Mouse (Mus musculus) midbrain, embryonic 13.5 days (tissue): ENCODE measurements around the gene Shb. TPM values are rescaled to one million over a fixed set of nuclear protein-coding genes. Genes with fewer than 3 reads are reported as not detected.

Experiments
- ATAC-seq: fragments of 200-750 bp; cut with Nextera tagmentation; 2 replicates; pipeline ENCODE4 v1.8.0; 2017; ENCODE audit warnings: mild to moderate bottlenecking, moderate TSS enrichment, moderate library complexity
- H3K27ac ChIP-seq: fragments of 300-500 bp; sonication (generic); 2 replicates; pipeline ENCODE4 v1.5.1; 2015; ENCODE audit warnings: inconsistent platforms, mild to moderate bottlenecking, moderate library complexity
- H3K27me3 ChIP-seq: fragments of 300-500 bp; sonication (generic); 2 replicates; pipeline ENCODE4 v1.6.1; 2015; ENCODE audit warnings: mild to moderate bottlenecking, inconsistent platforms
- H3K36me3 ChIP-seq: fragments of 300-500 bp; sonication (generic); 2 replicates; pipeline ENCODE4 v1.6.1; 2015; ENCODE audit warnings: mild to moderate bottlenecking, inconsistent platforms
- H3K4me1 ChIP-seq: fragments of 300-500 bp; sonication (generic); replicated peaks from 2 replicates; pipeline ENCODE4 v1.6.1; 2015; ENCODE audit warnings: inconsistent platforms
- H3K4me2 ChIP-seq: fragments of 300-500 bp; sonication (generic); replicated peaks from 2 replicates; pipeline ENCODE4 v1.6.1; 2015; ENCODE audit warnings: moderate library complexity, mild to moderate bottlenecking, inconsistent platforms
- H3K4me3 ChIP-seq: fragments of 300-500 bp; sonication (generic); replicated peaks from 2 replicates; pipeline ENCODE4 v1.5.1; 2015; ENCODE audit warnings: mild to moderate bottlenecking, inconsistent platforms
- H3K9ac ChIP-seq: fragments of 300-500 bp; sonication (generic); replicated peaks from 2 replicates; pipeline ENCODE4 v1.6.1; 2015; ENCODE audit warnings: mild to moderate bottlenecking, inconsistent platforms
- H3K9me3 ChIP-seq: fragments of 300-500 bp; sonication (generic); 2 replicates; pipeline ENCODE4 v1.6.1; 2016; ENCODE audit warnings: mild to moderate bottlenecking, inconsistent platforms
- WGBS: fragments of 180-500 bp; shearing (Covaris S2); methylation state at CpG from one replicate; pipeline ENCODE4 v1.1.7; 2015; 5-methylcytosine and 5-hydroxymethylcytosine counted together
- polyA plus RNA-seq: library from polyadenylated mRNA; unstranded; fragments of >200 nt; fragmentation: Nextera tagmentation; extraction: Ambion mirVana; gene quantifications from 2 replicates; pipeline ENCODE4 v1.2.1, GENCODE M21; 2015

The Shb gene
- polyA plus RNA-seq, 1 experiment from 2014 or later = 3.6 TPM

- ATAC-seq = no peak; the same call in 1 of the 2 replicates
- H3K4me3 ChIP-seq = no peak overlapping the region
- no peaks in the 10 kb centered on the region for H3K9me3 ChIP-seq
- H3K4me1 ChIP-seq = peaks cover 50% of the 10 kb centered on the region
- H3K27ac ChIP-seq = 0 out of 2 replicates have a peak overlapping the region, but pooled peaks have one; percentile 40
- no peaks in the 10 kb centered on the region for H3K36me3 ChIP-seq
- no peaks in the 10 kb centered on the region; the same call in 1 of the 2 replicates for H3K27me3 ChIP-seq
- no peak overlapping the region for H3K4me2 ChIP-seq
- 0 out of 2 replicates have a peak overlapping the region, but pooled peaks have one; percentile 37 for H3K9ac ChIP-seq
- WGBS = 56% methylated on average over 3 of the region's 3 CpGs
Measured at GRCm38 (mm10) chr4:45437010-45437409, 95.3 kb downstream of the Shb start.

- no peaks in the 10 kb centered on the region; the same call in 1 of the 2 replicates for H3K27me3 ChIP-seq
- H3K36me3 ChIP-seq = no peaks in the 10 kb centered on the region
- H3K27ac ChIP-seq = peak overlapping the region; percentile 40
- no peak overlapping the region for H3K4me3 ChIP-seq
- no peak overlapping the region for H3K4me2 ChIP-seq
- H3K9me3 ChIP-seq = no peaks in the 10 kb centered on the region
- WGBS = 63% methylated on average over 7 of the region's 7 CpGs
- peak; percentile 46 for ATAC-seq
- H3K4me1 ChIP-seq = peaks cover 50% of the 10 kb centered on the region
- 0 out of 2 replicates have a peak overlapping the region, but pooled peaks have one; percentile 37 for H3K9ac ChIP-seq
Measured at GRCm38 (mm10) chr4:45436383-45436913, 95.8 kb downstream of the Shb start.

GRCm38 (mm10) chr4:45435899-45436298 is 96.4 kb downstream of the Shb start:
- Histone ChIP-seq H3K27ac (peak overlapping the region; percentile 40), H3K4me3 (no peak overlapping the region), H3K9me3 (no peaks in the 10 kb centered on the region), H3K36me3 (no peaks in the 10 kb centered on the region), H3K4me2 (no peak overlapping the region), H3K4me1 (peaks cover 50% of the 10 kb centered on the region), H3K27me3 (no peaks in the 10 kb centered on the region; the same call in 1 of the 2 replicates), H3K9ac (no peak overlapping the region)
- no peak for ATAC-seq
- WGBS = 37% methylated on average over 2 of the region's 2 CpGs

- Histone ChIP-seq H3K4me2 (no peak overlapping the region), H3K4me1 (peaks cover 52% of the 10 kb centered on the region), H3K9ac (no peak overlapping the region), H3K9me3 (no peaks in the 10 kb centered on the region), H3K27me3 (no peaks in the 10 kb centered on the region), H3K4me3 (no peak overlapping the region), H3K27ac (no peak overlapping the region), H3K36me3 (no peaks in the 10 kb centered on the region)
- ATAC-seq = no peak
- 79% methylated on average over 4 of the region's 4 CpGs for WGBS
Measured at GRCm38 (mm10) chr4:45434681-45435080, 97.6 kb downstream of the Shb start.

GRCm38 (mm10) chr4:45434071-45434470 is 98.2 kb downstream of the Shb start:
- H3K27ac ChIP-seq = no peak overlapping the region
- ATAC-seq = no peak
- 81% methylated on average over 12 of the region's 12 CpGs for WGBS
- no peak overlapping the region for H3K4me3 ChIP-seq
- peaks cover 59% of the 10 kb centered on the region for H3K4me1 ChIP-seq
- H3K27me3 ChIP-seq = no peaks in the 10 kb centered on the region
- H3K9me3 ChIP-seq = no peaks in the 10 kb centered on the region
- no peak overlapping the region for H3K9ac ChIP-seq
- H3K36me3 ChIP-seq = no peaks in the 10 kb centered on the region
- H3K4me2 ChIP-seq = no peak overlapping the region

GRCm38 (mm10) chr4:45431806-45432205 is 100.5 kb downstream of the Shb start:
- Histone ChIP-seq H3K9me3 (no peaks in the 10 kb centered on the region), H3K4me3 (no peak overlapping the region), H3K4me2 (no peak overlapping the region), H3K27ac (no peak overlapping the region), H3K36me3 (no peaks in the 10 kb centered on the region), H3K9ac (no peak overlapping the region), H3K4me1 (peaks cover 70% of the 10 kb centered on the region), H3K27me3 (no peaks in the 10 kb centered on the region)
- WGBS = 82% methylated on average over 3 of the region's 3 CpGs
- no peak for ATAC-seq

- peaks cover 70% of the 10 kb centered on the region for H3K4me1 ChIP-seq
- no peak overlapping the region for H3K27ac ChIP-seq
- no peak overlapping the region for H3K4me2 ChIP-seq
- no peak for ATAC-seq
- no peak overlapping the region for H3K9ac ChIP-seq
- H3K36me3 ChIP-seq = no peaks in the 10 kb centered on the region
- H3K9me3 ChIP-seq = no peaks in the 10 kb centered on the region
- 83% methylated on average over 3 of the region's 3 CpGs for WGBS
- no peaks in the 10 kb centered on the region for H3K27me3 ChIP-seq
- no peak overlapping the region for H3K4me3 ChIP-seq
Measured at GRCm38 (mm10) chr4:45431316-45431715, 101.0 kb downstream of the Shb start.

- Histone ChIP-seq H3K27me3 (0 out of 2 replicates have a peak, but pooled peaks cover 5% of the 10 kb centered on the region), H3K36me3 (no peaks in the 10 kb centered on the region), H3K4me1 (peaks cover 53% of the 10 kb centered on the region), H3K27ac (peak overlapping the region; percentile 55; the same call in 1 of the 2 replicates), H3K4me2 (no peak overlapping the region), H3K9ac (no peak overlapping the region), H3K4me3 (no peak overlapping the region), H3K9me3 (no peaks in the 10 kb centered on the region)
- no peak for ATAC-seq
- 59% methylated on average over 7 of the region's 7 CpGs for WGBS
Measured at GRCm38 (mm10) chr4:45429451-45429850, 102.8 kb downstream of the Shb start.

GRCm38 (mm10) chr4:45426724-45427457 is 105.4 kb downstream of the Shb start:
- Histone ChIP-seq H3K4me3 (no peak overlapping the region), H3K27me3 (0 out of 2 replicates have a peak, but pooled peaks cover 5% of the 10 kb centered on the region), H3K27ac (peak overlapping the region; percentile 14; the same call in 1 of the 2 replicates), H3K9ac (no peak overlapping the region), H3K9me3 (no peaks in the 10 kb centered on the region), H3K36me3 (no peaks in the 10 kb centered on the region), H3K4me2 (no peak overlapping the region), H3K4me1 (peaks cover 48% of the 10 kb centered on the region)
- ATAC-seq = peak; percentile 73
- 33% methylated on average over 13 of the region's 13 CpGs for WGBS

GRCm38 (mm10) chr4:45423406-45423805 is 108.9 kb downstream of the Shb start:
- Histone ChIP-seq H3K4me3 (no peak overlapping the region), H3K4me2 (no peak overlapping the region), H3K9ac (no peak overlapping the region), H3K9me3 (no peaks in the 10 kb centered on the region), H3K27me3 (0 out of 2 replicates have a peak, but pooled peaks cover 8% of the 10 kb centered on the region), H3K27ac (peak overlapping the region; percentile 17; the same call in 1 of the 2 replicates), H3K4me1 (peaks cover 60% of the 10 kb centered on the region), H3K36me3 (no peaks in the 10 kb centered on the region)
- ATAC-seq = no peak
- WGBS = 18% methylated on average over 8 of the region's 8 CpGs

GRCm38 (mm10) chr4:45422640-45423039 is 109.6 kb downstream of the Shb start:
- H3K4me3 ChIP-seq = no peak overlapping the region

GRCm38 (mm10) chr4:45421519-45422260 is 110.6 kb downstream of the Shb start:
- ATAC-seq = no peak
- Histone ChIP-seq H3K4me3 (no peak overlapping the region), H3K36me3 (no peaks in the 10 kb centered on the region), H3K27ac (peak overlapping the region; percentile 44), H3K9me3 (no peaks in the 10 kb centered on the region), H3K4me2 (no peak overlapping the region), H3K4me1 (peaks cover 43% of the 10 kb centered on the region), H3K27me3 (0 out of 2 replicates have a peak, but pooled peaks cover 8% of the 10 kb centered on the region), H3K9ac (no peak overlapping the region)
- 75% methylated on average over 11 of the region's 11 CpGs for WGBS

More at GRCm38 (mm10) chr4:45422640-45423039, 109.6 kb downstream of the Shb start:
- 0 out of 2 replicates have a peak, but pooled peaks cover 8% of the 10 kb centered on the region for H3K27me3 ChIP-seq
- H3K36me3 ChIP-seq = no peaks in the 10 kb centered on the region
- 87% methylated on average over 10 of the region's 10 CpGs for WGBS
- H3K4me2 ChIP-seq = no peak overlapping the region
- H3K4me1 ChIP-seq = peaks cover 53% of the 10 kb centered on the region
- ATAC-seq = no peak
- H3K9ac ChIP-seq = no peak overlapping the region
- no peaks in the 10 kb centered on the region for H3K9me3 ChIP-seq
- H3K27ac ChIP-seq = no peak overlapping the region
